Mouse (Mus musculus) lung, postnatal 0 days (tissue): ENCODE results near the gene Bves.
"Not testable (repeated sequence)": the region's sequence is repeated elsewhere in the genome, so short reads cannot be mapped to it uniquely, and the experiment has no call there.

ENCODE experiments used
- CTCF ChIP-seq: IDR thresholded peaks from 2 replicates; pipeline ENCODE4 v1.5.1; 2016; ENCODE audit warnings: antibody characterized with exemption, mild to moderate bottlenecking
- EP300 ChIP-seq: IDR thresholded peaks from 2 replicates; pipeline ENCODE4 v1.6.1; 2016; ENCODE audit warnings: antibody characterized with exemption, mild to moderate bottlenecking, control low read depth

DNA sequence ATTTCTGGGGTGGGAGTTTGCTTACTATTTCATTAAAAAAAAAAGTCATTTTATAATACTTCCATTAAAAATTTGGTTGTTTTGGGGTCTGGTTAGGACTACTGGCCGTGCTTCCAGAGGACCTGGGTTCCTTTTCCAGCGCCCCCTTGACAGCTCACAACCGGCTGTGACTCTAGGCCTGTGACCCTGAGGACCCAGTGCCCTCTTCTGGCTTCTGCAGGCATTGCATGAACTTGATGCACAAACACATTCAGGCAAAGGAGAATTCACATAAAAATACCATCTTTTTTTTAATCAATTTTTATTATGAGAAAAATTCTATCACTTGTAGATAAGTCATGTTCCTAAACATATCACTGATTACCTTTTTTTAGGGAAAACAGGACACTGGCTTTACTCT lies 12.6 kb downstream of the Bves start:
- TF ChIP-seq EP300, result not testable (repeated sequence)
- TF ChIP-seq CTCF, result peak; percentile 16; the same call in 1 of the 2 replicates
